Mouse (Mus musculus): ENCODE data around the gene Syne2.

The Syne2 gene

GRCm38 (mm10) chr12:75873546-75874235 lies 55.8 kb downstream of the Syne2 start:
- DNase-seq, result no peak

DNA sequence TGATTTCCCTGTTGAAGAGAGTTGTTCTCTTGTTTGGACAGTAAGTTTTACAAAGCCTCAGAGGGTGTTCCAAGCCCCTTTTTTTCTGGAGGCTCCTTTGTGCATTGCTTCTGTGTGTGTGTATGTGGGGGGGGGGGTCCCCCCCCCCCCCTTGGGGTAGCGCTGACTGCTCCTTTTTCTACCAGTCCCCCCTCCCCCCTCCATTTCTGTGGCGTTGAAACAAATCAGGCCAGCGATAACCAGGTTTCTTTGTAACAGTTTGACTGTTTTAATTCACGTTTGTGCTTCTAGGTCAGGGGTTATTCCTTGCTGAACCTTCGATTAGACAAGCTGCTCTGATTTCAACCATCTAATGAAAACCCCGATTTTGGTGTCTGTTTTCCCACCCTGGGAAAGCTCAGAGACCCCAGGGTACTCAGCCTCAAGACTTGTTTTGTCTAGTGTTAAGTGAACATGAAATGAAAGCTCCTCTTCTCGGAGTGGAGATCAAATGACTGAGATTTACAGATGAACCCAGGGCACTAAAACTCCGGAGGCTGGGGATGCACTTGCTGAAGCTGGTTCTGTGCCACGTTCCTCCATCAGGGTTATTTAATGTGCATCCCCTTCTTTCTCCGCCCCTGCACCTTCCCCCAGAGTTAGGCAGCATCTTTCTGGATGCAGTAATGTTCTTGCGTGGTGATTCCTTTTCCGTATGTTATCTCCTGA lies 56.5 kb downstream of the Syne2 start:
- no peak for DNase-seq

- no peak for DNase-seq
Observed at GRCm38 (mm10) chr12:75879636-75880317, 61.8 kb downstream of the Syne2 start.

DNA sequence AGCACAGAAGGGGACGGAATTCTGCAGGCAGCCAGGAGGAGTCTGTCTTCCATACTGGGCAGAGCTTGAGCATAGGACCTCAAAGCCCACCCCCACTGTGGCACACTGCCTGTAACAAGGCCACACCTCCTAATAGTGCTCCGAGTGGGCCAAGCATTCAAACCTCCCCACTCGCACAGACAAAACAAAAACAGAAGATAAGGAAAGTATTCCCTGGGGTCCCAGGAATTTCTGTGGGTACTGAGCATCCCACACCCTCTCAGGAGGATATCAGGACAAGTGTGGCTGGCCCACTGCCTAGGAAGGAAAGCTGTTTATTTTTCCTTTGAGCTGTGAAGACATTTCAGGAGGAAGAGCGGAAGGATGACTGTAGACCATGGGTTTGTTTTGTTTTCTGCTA lies 63.6 kb downstream of the Syne2 start:
- DNase-seq, result peak; percentile 10 to 12

GRCm38 (mm10) chr12:75886161-75886560 lies 68.2 kb downstream of the Syne2 start:
- DNase-seq, result no peak

- DNase-seq, result no peak
Observed at GRCm38 (mm10) chr12:75886946-75887345, 69.0 kb downstream of the Syne2 start.

DNA sequence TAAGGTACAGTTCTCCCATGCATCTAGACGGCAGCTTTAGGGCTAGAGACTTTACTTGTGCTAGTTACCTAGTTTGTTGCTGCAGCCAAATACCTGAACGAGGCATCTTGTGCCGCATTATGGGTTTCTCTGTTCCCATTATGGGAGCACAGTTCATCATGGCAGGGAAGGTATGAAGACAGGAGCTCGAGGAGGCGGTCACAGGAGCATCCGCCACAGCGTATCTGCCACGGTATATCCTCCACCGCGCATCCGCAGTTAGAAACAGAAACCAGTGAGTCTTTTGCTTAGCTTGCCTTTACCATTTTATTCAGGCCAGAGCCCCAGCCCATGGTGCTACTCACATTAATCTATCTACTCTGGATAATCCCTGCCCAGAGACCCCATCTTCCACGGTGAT lies 70.8 kb downstream of the Syne2 start:
- DNase-seq, result no peak

DNA sequence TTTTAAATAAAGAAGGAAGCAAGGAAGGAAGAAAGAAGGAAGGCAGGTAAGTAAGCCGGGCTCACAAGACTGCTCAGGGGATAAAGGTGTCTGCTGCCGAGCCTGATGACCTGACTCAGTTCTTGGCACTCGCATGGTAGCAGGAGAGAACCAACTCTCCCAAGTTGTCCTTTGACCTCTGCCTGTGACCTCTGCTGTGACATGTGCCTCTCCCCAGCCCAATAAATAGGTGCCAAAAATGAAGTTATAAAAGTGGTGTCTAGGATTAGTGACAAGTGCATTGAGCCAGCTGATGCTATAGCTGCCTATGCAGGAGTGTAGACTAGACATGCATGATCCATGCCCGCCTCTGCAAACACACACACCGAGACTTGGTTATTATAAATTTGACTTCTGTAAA lies 73.3 kb downstream of the Syne2 start:
- DNase-seq, result no peak

GRCm38 (mm10) chr12:75893392-75893791 lies 75.5 kb downstream of the Syne2 start:
- peak; percentile 9 to 21 for DNase-seq

GRCm38 (mm10) chr12:75894316-75894997 lies 76.5 kb downstream of the Syne2 start:
- DNase-seq, result no peak

GRCm38 (mm10) chr12:75894998-75895331 lies 77.0 kb downstream of the Syne2 start:
- no peak for DNase-seq

DNA sequence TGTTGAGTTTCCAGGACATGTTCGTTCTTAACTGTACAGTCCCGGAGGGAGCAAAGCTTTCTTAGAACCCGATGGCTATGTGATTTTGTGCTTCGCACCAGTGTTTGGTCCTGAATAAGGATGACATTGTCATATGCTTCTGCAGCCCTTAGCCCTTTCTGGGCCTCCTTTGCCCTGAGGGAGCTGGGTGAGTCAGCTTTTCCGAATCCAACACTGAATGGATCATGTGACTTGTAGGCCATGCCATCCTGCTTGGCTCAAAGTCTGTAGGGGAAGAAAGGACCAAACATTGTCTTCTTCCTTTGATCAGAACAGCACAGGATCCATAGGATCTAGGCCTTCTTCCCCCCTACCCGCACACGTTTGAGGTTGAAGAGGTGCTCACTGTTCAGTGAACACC lies 79.9 kb downstream of the Syne2 start:
- no peak for DNase-seq

DNA sequence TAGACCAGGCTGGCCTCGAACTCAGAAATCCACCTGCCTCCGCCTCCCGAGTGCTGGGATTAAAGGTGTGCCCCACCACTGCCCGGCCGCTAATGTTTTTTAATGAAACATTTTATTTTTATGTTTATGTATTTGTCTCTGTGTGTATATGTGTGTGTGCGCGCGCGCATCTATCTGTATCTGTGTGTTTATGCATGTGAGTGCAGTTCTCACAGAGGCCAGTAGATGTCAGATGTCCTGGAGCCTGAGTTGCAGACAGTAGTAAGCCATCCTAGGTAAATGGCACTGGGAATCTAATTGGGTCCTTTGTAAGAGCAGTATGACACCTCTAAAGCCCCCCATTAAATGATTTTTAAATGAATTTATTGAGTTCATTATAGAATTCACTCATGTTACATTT lies 83.8 kb downstream of the Syne2 start:
- no peak for DNase-seq

DNA sequence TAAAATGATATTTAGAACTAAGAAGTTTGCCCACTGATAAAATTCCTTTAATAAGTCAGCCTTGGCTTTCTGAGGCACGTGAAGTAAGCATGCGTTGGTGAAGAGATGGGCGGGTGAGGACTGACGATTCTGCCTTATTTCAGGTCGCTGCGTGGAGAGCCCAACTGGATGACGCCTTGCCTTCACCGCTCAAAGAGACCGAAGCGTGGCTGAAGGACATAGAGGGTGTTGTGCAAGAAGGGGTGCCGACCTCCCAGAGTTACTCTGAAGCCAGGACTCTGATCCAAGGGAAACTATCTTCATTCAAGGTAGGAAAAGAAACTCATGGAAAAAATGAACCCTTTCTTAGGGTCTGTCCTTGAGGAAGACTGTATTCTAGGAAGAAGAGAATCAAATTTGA lies 86.1 kb downstream of the Syne2 start:
- DNase-seq, result no peak

DNA sequence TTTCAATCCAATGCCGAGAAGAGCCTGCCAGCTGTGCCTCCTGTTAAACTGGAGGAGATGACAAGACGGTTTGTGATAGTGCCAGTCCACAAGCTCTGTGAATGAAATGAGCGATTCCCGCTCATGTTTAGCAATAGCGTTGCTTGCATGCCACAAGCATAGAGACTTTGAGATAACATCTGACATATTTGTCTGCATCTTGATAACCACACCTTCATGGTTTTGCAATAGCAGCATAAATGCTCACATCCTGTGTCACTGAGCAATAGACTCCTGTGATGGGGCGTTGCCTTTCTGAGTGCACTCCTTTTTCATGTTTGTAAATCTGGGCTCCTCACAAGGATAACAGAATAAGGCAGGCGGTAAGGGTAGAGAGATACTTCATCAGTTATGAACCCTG lies 87.4 kb downstream of the Syne2 start:
- no peak for DNase-seq

- DNase-seq, result no peak
Observed at GRCm38 (mm10) chr12:75908466-75908865, 90.5 kb downstream of the Syne2 start.

DNA sequence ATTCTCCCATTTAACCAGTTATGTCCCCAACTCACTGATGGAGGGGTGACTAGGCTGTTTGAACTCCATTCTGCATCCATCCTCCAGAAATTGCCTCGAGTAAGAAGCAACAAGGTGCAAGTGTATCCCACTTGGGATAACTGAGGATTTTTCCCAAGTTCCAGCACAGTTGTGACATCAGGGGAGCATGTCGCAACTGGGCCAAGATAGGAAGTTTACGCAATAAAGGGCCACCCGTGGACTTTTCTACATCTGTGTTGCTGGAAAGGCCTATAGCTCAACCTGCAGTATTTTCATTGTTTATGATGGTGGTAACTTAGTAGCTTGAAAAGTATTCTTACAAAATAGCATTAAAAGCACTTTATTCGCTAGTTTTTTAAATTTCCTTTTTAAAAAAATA lies 97.8 kb downstream of the Syne2 start:
- no peak for DNase-seq

- no peak for DNase-seq
Observed at GRCm38 (mm10) chr12:75918415-75918814, 100.5 kb downstream of the Syne2 start.

GRCm38 (mm10) chr12:75918914-75919313 lies 101.0 kb downstream of the Syne2 start:
- DNase-seq, result no peak

- no peak for DNase-seq
Observed at GRCm38 (mm10) chr12:75922900-75923299, 105.0 kb downstream of the Syne2 start.

- no peak for DNase-seq
Observed at GRCm38 (mm10) chr12:75924852-75925251, 106.9 kb downstream of the Syne2 start.

DNA sequence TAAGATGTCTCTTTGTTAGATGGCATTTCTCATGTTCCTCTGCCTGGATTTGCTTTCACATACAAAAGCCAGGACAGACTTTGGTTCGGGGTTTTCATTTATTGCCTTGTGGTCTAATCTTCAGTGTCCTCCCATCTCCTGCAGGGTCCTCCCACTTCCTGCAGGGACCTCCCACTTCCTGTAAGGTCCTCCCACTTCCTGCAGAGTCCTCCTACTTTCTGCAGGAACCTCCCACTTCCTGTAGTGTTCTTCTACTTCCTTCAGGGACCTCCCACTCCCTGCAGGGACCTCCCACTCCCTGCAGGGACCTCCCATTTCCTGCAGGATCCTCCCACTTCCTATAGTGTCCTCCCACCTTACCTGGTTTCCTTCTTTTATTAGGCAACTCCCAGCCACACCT lies 109.7 kb downstream of the Syne2 start:
- no peak for DNase-seq

DNA sequence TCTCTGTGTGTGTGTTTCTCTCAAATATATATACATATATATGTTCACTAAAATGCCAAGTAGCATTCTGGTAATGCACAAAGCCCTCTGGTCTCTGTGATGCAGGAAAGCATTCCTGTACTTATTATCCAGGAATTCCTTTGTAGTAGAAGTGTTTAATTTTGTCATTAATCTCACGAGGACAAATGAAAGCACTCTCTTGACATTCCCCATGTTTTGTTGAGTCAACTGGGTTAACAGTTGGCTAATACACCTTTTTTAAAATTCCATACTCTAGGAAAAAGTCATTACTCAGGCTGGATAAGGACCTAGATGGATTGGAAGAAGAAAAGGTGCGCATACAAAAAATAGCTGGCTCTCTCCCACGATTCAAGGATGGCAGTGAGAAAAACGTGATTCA lies 115.6 kb downstream of the Syne2 start:
- no peak for DNase-seq

DNA sequence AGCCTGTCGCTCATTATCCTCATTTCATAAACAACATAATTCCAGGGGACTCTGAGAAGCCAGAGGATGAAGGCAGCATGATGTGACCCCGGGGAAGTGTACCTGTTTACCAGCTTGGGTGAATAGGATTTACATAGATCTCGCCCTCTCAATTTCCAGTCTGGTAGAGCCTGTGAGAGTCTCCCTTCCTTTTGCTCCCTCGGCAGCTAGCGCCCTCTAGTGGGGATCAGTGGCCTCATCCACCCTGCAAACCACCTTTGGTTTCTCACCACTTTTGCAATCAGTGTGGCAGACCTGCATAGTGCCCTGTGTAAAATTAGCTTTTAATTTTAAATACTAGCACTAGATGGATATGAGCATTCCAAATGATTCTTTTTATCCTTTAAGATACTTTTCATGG lies 133.4 kb downstream of the Syne2 start:
- DNase-seq, result peak; percentile 42 to 45

Data from lung, adult 18-20 months (tissue).